Mouse (Mus musculus) MEL (cell line): Measurements from ENCODE around the gene Otulinl.

ENCODE experiments used
- CTCF ChIP-seq, 3 experiments: IDR thresholded peaks in 2 of 3; conservative IDR thresholded peaks in 1 of 3; 2 replicates each; pipeline ENCODE4 v1.5.1; 2011 to 2012; ENCODE audit warnings: low read length in 3 of 3, low read depth in 2 of 3, mild to moderate bottlenecking in 2 of 3, improper control_type of control experiment in 1 of 3, inconsistent platforms in 1 of 3, mixed read lengths in 1 of 3, moderate library complexity in 1 of 3; ENCODE audit not compliant: control insufficient read depth in 1 of 3, insufficient read depth in 1 of 3, poor library complexity in 1 of 3, severe bottlenecking in 1 of 3
- POLR2A ChIP-seq, 2 experiments: IDR thresholded peaks; 2 replicates each; pipeline ENCODE4 v1.6.1; 2011 to 2012; ENCODE audit warnings: low read length in 2 of 2, mild to moderate bottlenecking in 2 of 2, control low read depth in 1 of 2, improper control_type of control experiment in 1 of 2, low read depth in 1 of 2, moderate library complexity in 1 of 2; ENCODE audit not compliant: control insufficient read depth in 1 of 2, insufficient read depth in 1 of 2, poor library complexity in 1 of 2
- TAL1 ChIP-seq: IDR thresholded peaks from 2 replicates; pipeline ENCODE4 v1.6.1; 2012; ENCODE audit warnings: mild to moderate bottlenecking, inconsistent platforms, low read length, moderate library complexity, mixed read lengths
- TBP ChIP-seq: IDR thresholded peaks from 2 replicates; pipeline ENCODE4 v1.8.0; 2011; ENCODE audit warnings: low read depth, low read length, improper control_type of control experiment
- ZMIZ1 ChIP-seq: IDR thresholded peaks from 2 replicates; pipeline ENCODE4 v1.6.1; 2012; ENCODE audit warnings: low read depth, mild to moderate bottlenecking, inconsistent platforms, low read length, improper control_type of control experiment, moderate library complexity

DNA sequence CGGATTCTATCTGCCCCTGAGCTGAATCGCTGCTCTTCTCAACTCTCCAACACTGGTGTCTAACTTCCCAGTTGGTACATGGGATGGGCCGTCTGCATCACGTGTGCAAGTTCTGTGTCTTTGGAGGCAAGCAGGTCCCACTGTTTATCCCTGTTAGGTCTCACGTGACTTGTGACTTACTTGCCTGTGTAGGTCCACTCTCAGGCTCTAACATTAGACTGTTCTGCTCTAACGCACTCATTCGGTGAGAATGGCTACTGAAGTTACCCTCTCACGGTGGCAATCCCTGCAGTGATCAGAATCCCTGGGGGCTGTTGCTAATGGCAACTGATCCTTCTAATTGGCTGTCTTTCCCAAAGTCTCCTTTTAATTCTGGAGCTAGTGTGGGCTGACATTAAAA is 9.1 kb downstream of the Otulinl start:
- no peak for TF ChIP-seq CTCF (IDR thresholded peaks at IDR 0.05 in 2 of 3, conservative IDR thresholded peaks at IDR 0.05 in 1 of 3; ENCODE audit: control insufficient read depth in 1 of 3, insufficient read depth in 1 of 3, low read depth in 2 of 3, low read length in 3 of 3, poor library complexity in 1 of 3, severe bottlenecking in 1 of 3)
- TF ChIP-seq ZMIZ1: no peak
- TF ChIP-seq TBP: no peak
- no peak for TF ChIP-seq POLR2A (IDR thresholded peaks at IDR 0.05; ENCODE audit: control insufficient read depth in 1 of 2, insufficient read depth in 1 of 2, low read depth in 1 of 2, low read length in 2 of 2, poor library complexity in 1 of 2)
- TF ChIP-seq TAL1: no peak
